Mouse (Mus musculus) liver, postnatal 0 days (tissue): ENCODE results near the gene C87436. TPM values are rescaled to one million over a fixed set of nuclear protein-coding genes. Genes with fewer than 3 reads are reported as not detected.

ENCODE experiments used
- ATAC-seq: fragments of 200-750 bp; cut with Nextera tagmentation; 2 replicates; pipeline ENCODE4 v1.8.0; 2017; ENCODE audit warnings: mild to moderate bottlenecking, moderate library complexity
- DNase-seq: peaks from one replicate; pipeline ENCODE4 v3.0.0-alpha.2; 2016
- H3K27ac ChIP-seq: fragments of 300-500 bp; sonication (generic); 2 replicates; pipeline ENCODE4 v1.5.1; 2014; ENCODE audit warnings: antibody characterized with exemption, moderate library complexity, mild to moderate bottlenecking, low read depth
- H3K27me3 ChIP-seq: fragments of 300-500 bp; sonication (generic); 2 replicates; pipeline ENCODE4 v1.6.1; 2014; ENCODE audit warnings: low read length, control low read depth, mixed read lengths; ENCODE audit not compliant: insufficient read depth
- H3K36me3 ChIP-seq: fragments of 300-500 bp; sonication (generic); replicated peaks from 2 replicates; pipeline ENCODE4 v1.6.1; 2014; ENCODE audit warnings: mild to moderate bottlenecking, control low read depth, low read length, moderate library complexity, mixed read lengths; ENCODE audit not compliant: insufficient read depth
- H3K4me1 ChIP-seq: fragments of 300-500 bp; sonication (generic); 2 replicates; pipeline ENCODE4 v1.6.1; 2014; ENCODE audit warnings: antibody characterized with exemption, mild to moderate bottlenecking, control low read depth; ENCODE audit not compliant: insufficient read depth
- H3K4me2 ChIP-seq: fragments of 300-500 bp; sonication (generic); 2 replicates; pipeline ENCODE4 v1.6.1; 2014; ENCODE audit warnings: low read depth, mild to moderate bottlenecking, low read length, moderate library complexity, mixed read lengths
- H3K4me3 ChIP-seq: fragments of 300-500 bp; sonication (generic); 2 replicates; pipeline ENCODE4 v1.5.1; 2014; ENCODE audit warnings: low read depth, low read length
- H3K9ac ChIP-seq: fragments of 300-500 bp; sonication (generic); replicated peaks from 2 replicates; pipeline ENCODE4 v1.6.1; 2014; ENCODE audit warnings: mild to moderate bottlenecking, moderate library complexity
- H3K9me3 ChIP-seq: fragments of 300-500 bp; sonication (generic); 2 replicates; pipeline ENCODE4 v1.6.1; 2016; ENCODE audit warnings: mild to moderate bottlenecking, control low read depth, low read length, mixed read lengths
- CTCF ChIP-seq: sonication (generic); IDR thresholded peaks from 2 replicates; pipeline ENCODE4 v1.5.1; 2016; ENCODE audit warnings: antibody characterized with exemption, low read depth
- EP300 ChIP-seq: IDR thresholded peaks from 2 replicates; pipeline ENCODE4 v1.6.1; 2016; ENCODE audit warnings: antibody characterized with exemption, low read depth, mild to moderate bottlenecking
- WGBS: fragments of 180-500 bp; shearing (Covaris S2); extraction: QIAGEN DNeasy Blood & Tissue Kit; methylation state at CpG from one replicate; pipeline ENCODE4 v1.1.7; 2014; ENCODE audit not compliant: insufficient replicate concordance; 5-methylcytosine and 5-hydroxymethylcytosine counted together
- polyA plus RNA-seq: library from polyadenylated mRNA; unstranded; fragments of >200 nt; fragmentation: Nextera tagmentation; extraction: Ambion mirVana; gene quantifications from 2 replicates; pipeline ENCODE4 v1.2.1, GENCODE M21; 2015

C87436 gene
- polyA plus RNA-seq, 1 experiment from 2014 or later: 9.5 TPM

GRCm38 (mm10) chr6:86475462-86476167 is 37.4 kb downstream of the C87436 start:
- no peak overlapping the region for H3K4me2 ChIP-seq
- H3K4me1 ChIP-seq: peaks cover 43% of the 10 kb centered on the region
- no peak for TF ChIP-seq CTCF
- TF ChIP-seq EP300: no peak
- ATAC-seq (no peak), DNase-seq (no peak)
- no peak overlapping the region for H3K4me3 ChIP-seq
- no peaks in the 10 kb centered on the region for H3K36me3 ChIP-seq
- no peak overlapping the region for H3K9ac ChIP-seq
- no peaks in the 10 kb centered on the region for H3K9me3 ChIP-seq
- no peaks in the 10 kb centered on the region for H3K27me3 ChIP-seq
- H3K27ac ChIP-seq: peak overlapping the region; percentile 45
- WGBS: 62% methylated on average over 9 of the region's 9 CpGs

GRCm38 (mm10) chr6:86476931-86477330 is 38.8 kb downstream of the C87436 start:
- Histone ChIP-seq H3K4me3 (no peak overlapping the region), H3K36me3 (no peaks in the 10 kb centered on the region), H3K27ac (no peak overlapping the region), H3K4me2 (no peak overlapping the region), H3K9me3 (no peaks in the 10 kb centered on the region), H3K4me1 (peaks cover 47% of the 10 kb centered on the region), H3K27me3 (no peaks in the 10 kb centered on the region), H3K9ac (no peak overlapping the region)
- 65% methylated on average over 5 of the region's 5 CpGs for WGBS
- no peak for ATAC-seq
- TF ChIP-seq EP300 (no peak), CTCF (no peak)
- DNase-seq: no peak

GRCm38 (mm10) chr6:86479311-86479710 is 41.1 kb downstream of the C87436 start:
- peak; percentile 49; the same call in 1 of the 2 replicates for ATAC-seq
- 59% methylated on average over 3 of the region's 3 CpGs for WGBS
- Histone ChIP-seq H3K4me3 (no peak overlapping the region), H3K4me2 (no peak overlapping the region), H3K4me1 (peaks cover 36% of the 10 kb centered on the region), H3K9me3 (no peaks in the 10 kb centered on the region), H3K36me3 (no peaks in the 10 kb centered on the region), H3K27ac (peak overlapping the region; percentile 58), H3K27me3 (no peaks in the 10 kb centered on the region), H3K9ac (no peak overlapping the region)
- TF ChIP-seq EP300: no peak
- DNase-seq: peak; percentile 21

GRCm38 (mm10) chr6:86479816-86480188 is 41.6 kb downstream of the C87436 start:
- Histone ChIP-seq H3K27ac (peak overlapping the region; percentile 58), H3K9me3 (no peaks in the 10 kb centered on the region), H3K36me3 (no peaks in the 10 kb centered on the region), H3K4me3 (no peak overlapping the region), H3K27me3 (no peaks in the 10 kb centered on the region), H3K4me2 (peak overlapping the region; percentile 23; the same call in 1 of the 2 replicates), H3K9ac (no peak overlapping the region), H3K4me1 (peaks cover 36% of the 10 kb centered on the region)
- TF ChIP-seq EP300 (no peak), CTCF (no peak)
- ATAC-seq (no peak), DNase-seq (no peak)

GRCm38 (mm10) chr6:86480189-86480831 is 42.1 kb downstream of the C87436 start:
- Histone ChIP-seq H3K4me2 (peak overlapping the region; percentile 23), H3K9ac (peak overlapping the region; percentile 1; the same call in 1 of the 2 replicates), H3K27me3 (no peaks in the 10 kb centered on the region), H3K27ac (peak overlapping the region; percentile 58), H3K4me3 (no peak overlapping the region), H3K36me3 (no peaks in the 10 kb centered on the region), H3K4me1 (peaks cover 36% of the 10 kb centered on the region), H3K9me3 (no peaks in the 10 kb centered on the region)
- ATAC-seq (no peak), DNase-seq (no peak)
- no peak for TF ChIP-seq CTCF
- TF ChIP-seq EP300: no peak
- WGBS: 27% methylated on average over 9 of the region's 9 CpGs

- TF ChIP-seq EP300: no peak
- no peak overlapping the region for H3K4me2 ChIP-seq
Measured at GRCm38 (mm10) chr6:86481871-86482270, 43.7 kb downstream of the C87436 start.

More at GRCm38 (mm10) chr6:86481871-86482270, 43.7 kb downstream of the C87436 start:
- Histone ChIP-seq H3K9me3 (no peaks in the 10 kb centered on the region), H3K9ac (no peak overlapping the region), H3K27ac (peak overlapping the region; percentile 37; the same call in 1 of the 2 replicates), H3K27me3 (no peaks in the 10 kb centered on the region), H3K36me3 (no peaks in the 10 kb centered on the region), H3K4me3 (no peak overlapping the region), H3K4me1 (peaks cover 33% of the 10 kb centered on the region)
- ATAC-seq: peak; percentile 58
- WGBS: 68% methylated on average over 5 of the region's 5 CpGs
- no peak for DNase-seq
